Mouse (Mus musculus): Measurements from ENCODE around the gene B630019K06Rik.

DNA sequence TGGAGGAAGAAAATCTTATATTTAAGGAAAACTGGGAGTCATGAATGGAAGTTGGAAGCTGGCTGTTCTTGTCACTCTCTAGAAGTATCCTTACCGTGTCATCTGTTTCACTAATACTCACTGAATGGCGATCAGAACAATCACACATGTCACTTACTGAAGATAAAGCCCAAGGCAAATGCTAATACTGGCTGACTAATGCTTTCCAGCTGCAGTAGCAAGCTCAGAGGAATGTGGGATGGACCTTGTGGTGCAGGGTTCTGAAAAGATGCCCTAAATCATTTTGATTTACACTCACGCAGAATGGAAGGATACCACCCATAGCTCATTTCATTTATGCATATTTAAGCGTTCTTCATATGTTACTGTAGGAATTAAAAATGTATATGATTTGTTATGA, 7.8 kb upstream of the B630019K06Rik start:
- no peak for TF ChIP-seq GATA1 (IDR thresholded peaks at IDR 0.05; ENCODE audit: borderline replicate concordance, low read length)
- TF ChIP-seq FLI1 (IDR thresholded peaks at IDR 0.05; ENCODE audit: low read length), result no peak

Data from megakaryocyte, embryonic 14.5 days (primary cell).